Mouse (Mus musculus) ES-E14 (cell line): ENCODE data around the gene Btbd16.

Experiments used
- CHD2 ChIP-seq: IDR thresholded peaks from 2 replicates; pipeline ENCODE4 v1.6.1; 2014; ENCODE audit warnings: mild to moderate bottlenecking, low read depth, low read length, inconsistent platforms
- HCFC1 ChIP-seq: IDR thresholded peaks from 2 replicates; pipeline ENCODE4 v1.6.1; 2012; ENCODE audit warnings: low read length, inconsistent platforms, borderline replicate concordance; ENCODE audit not compliant: insufficient read depth
- MAFK ChIP-seq: IDR thresholded peaks from 2 replicates; pipeline ENCODE4 v1.6.1; 2014; ENCODE audit warnings: mild to moderate bottlenecking, low read depth, low read length, inconsistent platforms; ENCODE audit not compliant: insufficient read depth
- ZC3H11A ChIP-seq: IDR thresholded peaks from 2 replicates; pipeline ENCODE4 v1.6.1; 2012; ENCODE audit warnings: low read depth, mild to moderate bottlenecking, inconsistent platforms, low read length, borderline replicate concordance
- ZNF384 ChIP-seq: IDR thresholded peaks from 2 replicates; pipeline ENCODE4 v1.6.1; 2012; ENCODE audit warnings: low read depth, low read length, inconsistent platforms

- TF ChIP-seq ZNF384 (no peak), CHD2 (no peak), HCFC1 (no peak), ZC3H11A (no peak), MAFK (no peak)
These were observed 42.4 kb downstream of the Btbd16 start for GRCm38 (mm10) chr7:130816243-130816642.
